Mouse (Mus musculus) embryonic fibroblast, embryonic 13.5 days (primary cell): Measurements from ENCODE around the gene Gm20388. TPM values are rescaled to one million over a fixed set of nuclear protein-coding genes. Genes with fewer than 3 reads are reported as not detected.
A peak's percentile ranks its signal among the peaks of the same experiment; 100 is the strongest.

Experiments
- H3K27ac ChIP-seq: 2 replicates; pipeline ENCODE4 v1.5.1; 2012; ENCODE audit warnings: low read length, control low read depth, inconsistent platforms; ENCODE audit not compliant: insufficient read depth
- H3K4me1 ChIP-seq: 2 replicates; pipeline ENCODE4 v1.6.1; 2011; ENCODE audit warnings: low read length; ENCODE audit not compliant: control insufficient read depth, insufficient read depth
- H3K4me3 ChIP-seq: 2 replicates; pipeline ENCODE4 v1.5.1; 2011; ENCODE audit warnings: mild to moderate bottlenecking, control low read depth, low read length; ENCODE audit not compliant: insufficient read depth
- CTCF ChIP-seq: IDR thresholded peaks from 2 replicates; pipeline ENCODE4 v1.5.1; 2011; ENCODE audit warnings: mild to moderate bottlenecking, control low read depth, low read length, moderate library complexity, borderline replicate concordance; ENCODE audit not compliant: insufficient read depth
- POLR2A ChIP-seq: IDR thresholded peaks from 2 replicates; pipeline ENCODE4 v1.6.1; 2011; ENCODE audit warnings: low read depth, mild to moderate bottlenecking, control low read depth, low read length, moderate library complexity
- polyA plus RNA-seq: library from polyadenylated mRNA; stranded (reverse); fragments of >200 nt; gene quantifications from 2 replicates; pipeline ENCODE4 v1.2.4, GENCODE M21; 2011; ENCODE audit warnings: low read depth; ENCODE audit not compliant: missing spikeins, insufficient read length

The Gm20388 gene
- polyA plus RNA-seq, 1 experiment: 82.8 TPM

DNA sequence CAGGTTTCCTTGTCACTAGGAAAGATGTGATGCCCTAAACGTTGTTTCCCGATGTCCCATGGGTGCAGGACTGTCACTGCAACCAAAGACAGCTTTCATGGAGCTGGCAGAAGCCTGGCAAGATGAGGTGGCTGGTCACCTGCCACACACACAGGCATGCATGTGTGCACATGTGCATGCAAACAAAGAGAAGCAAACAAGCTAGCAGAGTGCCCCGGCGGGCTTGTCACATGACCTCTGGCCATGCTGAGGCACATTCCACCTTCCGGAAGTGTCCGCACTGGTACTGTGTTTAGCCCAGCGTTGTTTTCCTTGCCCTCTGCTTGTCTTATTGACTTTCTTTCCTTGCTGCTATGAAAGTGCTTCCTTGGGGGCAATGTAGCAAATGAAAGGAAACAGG lies 4417.6 kb downstream of the Gm20388 start:
- no peak overlapping the region for H3K27ac ChIP-seq
- peaks cover 8% of the 10 kb centered on the region for H3K4me1 ChIP-seq
- no peak overlapping the region for H3K4me3 ChIP-seq
- TF ChIP-seq POLR2A (no peak), CTCF (no peak)

DNA sequence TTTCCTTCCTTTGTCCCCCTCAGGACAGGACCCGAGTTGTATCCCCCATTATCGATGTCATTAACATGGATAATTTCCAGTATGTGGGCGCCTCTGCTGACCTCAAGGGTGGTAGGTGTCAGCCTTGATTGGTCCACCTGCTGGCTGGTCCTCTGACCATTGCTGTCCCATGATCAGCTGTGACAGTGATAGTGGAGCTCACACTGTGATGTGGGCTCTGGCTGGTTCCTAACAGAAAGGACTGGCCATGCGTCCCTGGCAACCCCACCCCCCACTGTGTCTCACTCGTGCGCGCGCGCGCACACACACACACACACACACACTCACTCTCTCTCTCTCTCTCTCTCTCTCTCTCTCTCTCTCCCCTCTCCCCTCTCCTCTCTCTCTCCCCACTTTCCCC lies 4419.0 kb downstream of the Gm20388 start:
- no peak overlapping the region for H3K4me3 ChIP-seq
- TF ChIP-seq POLR2A (no peak), CTCF (no peak)
- peaks cover 8% of the 10 kb centered on the region for H3K4me1 ChIP-seq
- H3K27ac ChIP-seq: no peak overlapping the region

DNA sequence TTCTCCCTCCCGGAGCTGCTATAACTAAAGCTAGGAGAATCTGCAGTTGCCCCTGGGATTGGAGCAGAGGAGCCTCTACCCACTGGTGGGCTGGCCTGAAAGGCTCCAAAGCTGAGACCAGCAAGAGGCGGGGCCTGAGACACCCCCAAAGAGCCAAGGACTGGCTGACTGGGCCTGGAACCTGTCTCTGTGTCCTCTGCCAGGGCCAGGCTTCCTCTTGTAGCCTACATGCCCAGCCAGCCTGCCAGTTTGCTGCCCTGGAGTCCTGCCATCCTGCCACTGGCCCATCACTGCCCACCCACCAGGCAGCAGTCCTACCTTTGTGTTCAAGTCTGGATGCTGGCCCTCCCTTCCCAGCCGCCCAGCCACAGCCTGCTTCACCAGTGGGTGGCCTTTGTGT lies 4419.8 kb downstream of the Gm20388 start:
- no peak for TF ChIP-seq CTCF
- TF ChIP-seq POLR2A: no peak
- peak overlapping the region; percentile 41; the same call in 1 of the 2 replicates for H3K27ac ChIP-seq
- no peak overlapping the region for H3K4me3 ChIP-seq
- H3K4me1 ChIP-seq: peaks cover 8% of the 10 kb centered on the region

DNA sequence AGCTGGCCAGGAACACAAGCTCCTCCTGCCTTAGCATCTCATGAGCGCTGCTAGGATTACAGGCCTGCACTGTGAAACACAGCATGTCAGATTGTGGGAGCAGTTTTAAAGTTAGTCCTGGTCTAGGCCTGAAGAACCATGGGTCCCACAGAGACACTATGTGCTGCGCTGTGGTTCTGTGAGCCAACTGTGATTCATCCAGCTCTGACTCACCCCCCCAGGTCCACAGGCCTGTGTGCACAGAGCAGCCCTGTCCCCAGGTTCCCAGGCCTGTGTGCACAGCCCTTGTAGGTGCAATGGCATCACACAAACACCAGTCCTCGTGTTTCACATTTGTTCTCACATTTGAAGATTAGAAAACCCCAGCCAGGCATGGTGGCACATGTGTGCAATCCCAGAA lies 4420.5 kb downstream of the Gm20388 start:
- no peak for TF ChIP-seq POLR2A
- TF ChIP-seq CTCF: no peak
- H3K4me1 ChIP-seq: peaks cover 8% of the 10 kb centered on the region
- H3K4me3 ChIP-seq: no peak overlapping the region
- peak overlapping the region; percentile 41; the same call in 1 of the 2 replicates for H3K27ac ChIP-seq

DNA sequence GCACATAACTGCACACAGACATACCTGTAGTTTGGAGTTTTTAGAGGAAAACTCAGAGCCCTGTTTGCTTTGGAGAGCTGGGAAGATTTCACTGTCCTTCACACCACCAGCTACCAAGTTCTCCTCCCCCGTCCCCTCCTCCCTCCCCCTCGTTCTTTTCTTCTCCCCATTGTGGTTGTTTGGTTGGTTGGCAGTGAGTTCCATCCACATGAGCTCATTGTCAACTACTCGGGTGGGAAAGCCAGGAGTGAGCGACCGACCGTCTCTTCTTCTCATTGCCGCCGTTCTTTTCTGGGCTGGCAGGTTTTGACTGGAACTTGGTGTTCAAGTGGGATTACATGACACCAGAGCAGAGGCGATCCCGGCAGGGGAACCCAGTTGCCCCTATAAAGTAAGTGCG lies 4421.1 kb downstream of the Gm20388 start:
- Histone ChIP-seq H3K4me3 (no peak overlapping the region), H3K27ac (no peak overlapping the region), H3K4me1 (peaks cover 8% of the 10 kb centered on the region)
- TF ChIP-seq POLR2A (no peak), CTCF (no peak)

DNA sequence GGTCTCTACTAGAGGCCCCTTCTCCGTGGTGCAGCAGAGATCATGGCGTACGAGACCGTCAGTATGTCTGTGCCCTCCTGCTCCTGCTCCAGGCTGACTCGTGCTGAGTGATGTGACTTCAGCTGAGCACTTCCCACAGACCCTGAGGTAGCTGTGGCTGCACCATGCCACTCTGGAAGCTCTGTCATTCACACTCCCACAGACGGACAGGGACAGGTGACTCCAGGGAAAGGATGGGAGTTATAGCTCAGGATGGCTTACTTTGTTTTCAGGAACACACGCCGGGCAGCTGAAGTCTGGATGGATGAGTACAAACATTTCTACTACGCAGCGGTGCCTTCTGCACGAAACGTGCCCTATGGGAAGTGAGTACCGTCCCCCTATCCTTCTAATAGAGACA lies 4425.7 kb downstream of the Gm20388 start:
- peaks cover 6% of the 10 kb centered on the region for H3K4me1 ChIP-seq
- no peak overlapping the region for H3K4me3 ChIP-seq
- no peak for TF ChIP-seq CTCF
- TF ChIP-seq POLR2A: no peak
- no peak overlapping the region for H3K27ac ChIP-seq

DNA sequence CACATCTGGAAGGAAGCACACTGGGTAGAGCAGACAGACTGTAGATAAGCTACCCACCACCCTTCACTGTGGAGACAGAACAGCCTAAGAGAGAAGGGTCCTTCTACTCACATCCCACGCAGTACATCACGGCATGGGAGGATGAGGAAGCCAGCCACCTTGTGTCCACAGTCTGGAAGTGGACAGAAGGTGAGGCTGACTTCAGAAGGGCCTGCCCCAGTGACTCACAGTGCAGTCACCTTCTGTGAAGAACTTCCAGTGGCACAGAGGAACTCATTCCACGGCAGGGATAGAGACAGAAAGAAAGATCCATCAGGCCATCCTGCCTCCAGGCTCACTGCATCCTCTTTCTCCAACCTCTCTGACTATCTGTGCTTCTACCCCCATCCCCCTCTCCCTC lies 4429.1 kb downstream of the Gm20388 start:
- TF ChIP-seq CTCF (no peak; the same call in 1 of the 2 replicates), POLR2A (no peak)
- Histone ChIP-seq H3K27ac (no peak overlapping the region), H3K4me3 (no peak overlapping the region), H3K4me1 (peaks cover 6% of the 10 kb centered on the region)

DNA sequence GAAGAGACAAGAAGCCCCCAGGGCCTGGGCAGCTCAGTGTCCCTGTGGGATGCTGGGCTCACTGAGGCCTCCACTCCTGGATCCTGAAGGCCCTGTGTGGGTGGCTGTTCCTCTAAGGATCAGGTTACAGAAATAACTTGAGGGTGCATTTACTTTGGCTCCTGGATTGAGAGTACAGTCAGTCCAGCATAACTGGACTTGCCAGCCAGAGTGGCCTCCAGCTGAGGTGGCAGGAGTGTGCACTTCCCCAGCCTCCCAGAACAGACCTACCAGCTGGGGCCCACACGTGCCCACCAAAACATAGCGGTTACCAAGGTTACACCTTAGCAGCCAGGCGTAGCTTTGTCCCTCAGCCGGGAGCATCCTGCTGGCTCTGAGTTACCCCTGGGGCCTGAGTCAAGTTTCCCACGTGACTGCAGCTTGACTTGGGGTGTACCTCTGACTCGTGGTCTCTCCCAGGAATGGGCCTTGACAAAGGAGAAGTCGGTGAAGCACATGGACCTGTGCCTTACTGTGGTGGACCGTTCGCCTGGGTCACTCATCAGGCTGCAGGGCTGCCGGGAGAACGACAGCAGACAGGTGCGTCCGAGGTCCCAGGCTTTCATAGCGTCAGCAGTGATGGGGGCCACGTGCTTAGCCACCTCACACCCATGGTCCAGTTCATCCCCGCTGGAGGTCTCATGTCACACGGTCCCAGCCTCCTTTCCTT lies 4429.9 kb downstream of the Gm20388 start:
- Histone ChIP-seq H3K27ac (no peak overlapping the region), H3K4me3 (no peak overlapping the region), H3K4me1 (peaks cover 6% of the 10 kb centered on the region)
- TF ChIP-seq CTCF (no peak), POLR2A (no peak)

DNA sequence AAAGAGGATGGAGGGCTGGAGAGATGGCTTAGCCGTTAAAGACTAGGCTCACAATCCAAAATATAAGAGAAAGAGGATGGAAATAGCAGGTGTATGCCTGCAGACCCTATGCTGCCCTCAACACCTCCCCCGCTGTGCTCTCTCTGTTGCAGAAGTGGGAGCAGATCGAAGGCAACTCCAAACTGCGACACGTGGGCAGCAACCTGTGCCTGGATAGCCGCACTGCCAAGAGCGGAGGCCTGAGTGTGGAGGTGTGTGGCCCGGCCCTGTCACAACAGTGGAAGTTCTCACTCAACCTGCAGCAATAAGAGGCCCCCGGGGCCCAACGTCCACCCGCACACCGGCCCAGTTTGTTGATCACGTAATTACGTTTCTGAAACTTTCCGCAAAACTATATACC lies 4432.5 kb downstream of the Gm20388 start:
- peaks cover 12% of the 10 kb centered on the region for H3K4me1 ChIP-seq
- TF ChIP-seq POLR2A (no peak), CTCF (no peak)
- no peak overlapping the region for H3K27ac ChIP-seq
- H3K4me3 ChIP-seq: no peak overlapping the region

DNA sequence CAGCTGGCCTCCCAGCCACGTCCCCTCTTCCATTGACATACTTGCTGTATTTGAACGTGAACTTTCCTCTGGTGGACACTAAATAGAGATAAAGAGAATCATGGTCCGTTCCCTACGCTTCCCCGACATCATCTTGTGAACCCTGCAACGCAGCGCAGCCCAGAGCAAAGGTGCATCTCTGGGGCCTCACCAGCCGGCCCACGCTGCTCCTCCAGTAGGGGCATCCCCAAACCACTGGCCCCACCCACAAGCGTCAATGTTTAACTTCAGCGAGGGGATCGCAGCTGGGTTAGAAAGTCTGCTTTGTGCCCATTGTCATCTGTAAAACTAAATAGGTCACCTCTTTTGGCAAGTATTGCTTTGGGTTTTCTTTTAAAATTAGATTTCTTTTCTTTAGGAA lies 4433.4 kb downstream of the Gm20388 start:
- H3K27ac ChIP-seq: no peak overlapping the region
- no peak overlapping the region for H3K4me3 ChIP-seq
- peaks cover 12% of the 10 kb centered on the region for H3K4me1 ChIP-seq
- no peak for TF ChIP-seq CTCF
- TF ChIP-seq POLR2A: no peak
